Mouse (Mus musculus): ENCODE measurements around the gene Ddx20.

DNA sequence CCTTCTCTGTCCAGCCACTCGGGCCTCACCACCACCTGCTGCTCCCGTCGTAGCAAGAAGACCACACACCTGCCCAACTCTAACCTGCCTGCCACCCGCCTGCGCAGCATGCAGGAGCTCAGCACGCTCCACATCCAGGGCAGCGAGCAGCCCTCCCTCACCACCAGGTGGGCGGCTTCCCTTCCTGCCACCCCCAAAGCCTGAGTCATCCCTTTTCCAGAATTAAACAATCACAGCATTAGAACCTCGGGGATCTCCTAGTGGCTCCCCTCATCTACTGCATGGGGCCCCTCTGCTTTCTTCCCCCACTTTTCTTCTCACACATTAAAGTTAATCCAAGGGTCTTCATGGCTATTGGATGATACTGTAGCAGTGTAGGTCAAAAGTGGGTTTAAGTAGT lies 19.2 kb downstream of the Ddx20 start:
- TF ChIP-seq POLR2A (IDR thresholded peaks at IDR 0.05; ENCODE audit: borderline replicate concordance, insufficient read depth, low read length) = no peak
- TF ChIP-seq CTCF (IDR thresholded peaks at IDR 0.05; ENCODE audit: borderline replicate concordance, insufficient read depth, low read depth, low read length) = no peak

All from cerebellum, adult 2 months (tissue).